ENCODE assay signal across 30 mouse cellular contexts in genomic region chr6:3850146-3850545, GRCm38 (mm10).
DNase-seq lines count a peak whose midpoint lies in the region; ATAC-seq and TF ChIP-seq lines count a peak whose summit lies in the region.
"Had no signal": no experiment of that assay in that cellular context is flagged by ENCODE, and none has a peak within 500 bp of the region (broad histone marks: within the 10 kb centered on the region; RNA-seq: fewer than 3 reads in every experiment).

No protein-coding gene starts in this region.

- no peak overlapping the region for H3K9ac ChIP-seq in MEL (ENCODE audit: control insufficient read depth, low read depth, low read length, poor library complexity, severe bottlenecking)
- H3K9ac ChIP-seq: embryonic facial prominence, embryonic 15.5 days; forebrain, postnatal 0 days; heart, embryonic 13.5 days; hindbrain, embryonic 14.5 days had no signal

- TF ChIP-seq EP300 in MEL (IDR thresholded peaks at IDR 0.05; ENCODE audit: low read depth in 1 of 2, low read length in 2 of 2) = peak in 1 of 2 experiments; percentile 35; a peak in 1 of 4 replicates

- TF ChIP-seq CTCF in MEL (IDR thresholded peaks at IDR 0.05 in 2 of 3, conservative IDR thresholded peaks at IDR 0.05 in 1 of 3; ENCODE audit: control insufficient read depth in 1 of 3, insufficient read depth in 1 of 3, low read depth in 2 of 3, low read length in 3 of 3, poor library complexity in 1 of 3, severe bottlenecking in 1 of 3) = no peak
- TF ChIP-seq CTCF in gastrocnemius, adult 2 months (IDR thresholded peaks at IDR 0.05) = no peak

- no peaks in the 10 kb centered on the region for H3K4me1 ChIP-seq in MEL (ENCODE audit: control insufficient read depth in 1 of 2, insufficient read depth in 2 of 2, low read length in 2 of 2)
- H3K4me1 ChIP-seq: embryonic facial prominence, embryonic 15.5 days; heart, embryonic 10.5 days; heart, embryonic 13.5 days; hindbrain, embryonic 10.5 days had no signal

- TF ChIP-seq RAD21 in MEL (IDR thresholded peaks at IDR 0.05; ENCODE audit: low read depth, low read length) = no peak

- H3K79me2 ChIP-seq in MEL (ENCODE audit: control insufficient read depth, insufficient read depth, low read length, poor library complexity) = no peaks in the 10 kb centered on the region

- H3K4me3 ChIP-seq in MEL (ENCODE audit: control insufficient read depth in 1 of 2, insufficient read depth in 1 of 2, low read depth in 2 of 2, low read length in 2 of 2) = no peak overlapping the region
- no peak overlapping the region for H3K4me3 ChIP-seq in gastrocnemius, adult 2 months
- H3K4me3 ChIP-seq: embryonic facial prominence, embryonic 15.5 days; heart, adult 2 months; heart, embryonic 10.5 days; heart, embryonic 13.5 days; hindbrain, embryonic 10.5 days had no signal

- TF ChIP-seq POLR2A in MEL (IDR thresholded peaks at IDR 0.05; ENCODE audit: control insufficient read depth in 1 of 2, insufficient read depth in 1 of 2, low read depth in 1 of 2, low read length in 2 of 2, poor library complexity in 1 of 2) = no peak

- DNase-seq in 416B (ENCODE audit: low read depth) (peak; percentile 10), MEL (ENCODE audit: low read depth, low spot score) (peak; percentile 25)
- no peak for DNase-seq in heart, postnatal 25 days (ENCODE audit: low spot score)
- no peak for DNase-seq in gastrocnemius, adult 2 months
- DNase-seq in left cerebral cortex, adult 9 months (ENCODE audit: low spot score in 2 of 2) = no peak
- DNase-seq: adrenal gland, adult 2 months; adrenal gland, postnatal 25 days; B cell, adult 2 months; cerebellum, adult 18-20 months; cerebellum, adult 9-10 months; cerebellum, postnatal 14 days; embryo, embryonic 11 days; forebrain, postnatal 0 days; gastrocnemius, postnatal 10 days; gastrocnemius, postnatal 36 days; heart, adult 2 months; heart, postnatal 14 days; kidney, adult 18-20 months; kidney, adult 9 months had no signal

- no peaks in the 10 kb centered on the region for H3K27me3 ChIP-seq in MEL (ENCODE audit: control insufficient read depth in 1 of 2, insufficient read depth in 2 of 2, low read length in 2 of 2)
- H3K27me3 ChIP-seq: embryonic facial prominence, embryonic 15.5 days; heart, embryonic 13.5 days; Patski had no signal

- H3K9me3 ChIP-seq in MEL (replicated peaks; ENCODE audit: insufficient read depth, low read length) = no peaks in the 10 kb centered on the region
- H3K9me3 ChIP-seq: embryonic facial prominence, embryonic 15.5 days had no signal

- H3K36me3 ChIP-seq in MEL (ENCODE audit: control insufficient read depth in 1 of 2, insufficient read depth in 2 of 2, low read length in 2 of 2) = no peaks in the 10 kb centered on the region
- H3K36me3 ChIP-seq: embryonic facial prominence, embryonic 15.5 days; heart, embryonic 10.5 days; heart, embryonic 13.5 days; hindbrain, embryonic 10.5 days had no signal

- no peak overlapping the region for H3K27ac ChIP-seq in MEL (ENCODE audit: control insufficient read depth, low read depth, low read length)
- no peak overlapping the region for H3K27ac ChIP-seq in gastrocnemius, adult 2 months
- H3K27ac ChIP-seq: embryonic facial prominence, embryonic 15.5 days; heart, adult 2 months; heart, embryonic 10.5 days; heart, embryonic 13.5 days; hindbrain, embryonic 10.5 days; hindbrain, embryonic 14.5 days; hindbrain, postnatal 0 days had no signal

- peak; percentile 77 for ATAC-seq in common myeloid progenitor, adult 5-6 weeks (replicated peaks; ENCODE audit: low read depth, poor library complexity, severe bottlenecking)
- ATAC-seq: forebrain, embryonic 14.5 days; forebrain, postnatal 0 days; hindbrain, postnatal 0 days; inflammation-experienced regulatory T-cells, adult 6 months; intestine, embryonic 16.5 days; Patski had no signal

- intact Hi-C loops in heart, postnatal 25 days (cut with DNase I) = no loop called here
- intact Hi-C loops in gastrocnemius, adult 2 months (cut with DNase I) = no loop called here

TF ChIP-seq in MEL, 35 proteins besides CTCF, POLR2A, EP300 and RAD21:
- TF ChIP-seq BHLHE40 (IDR thresholded peaks at IDR 0.05; ENCODE audit: borderline replicate concordance, low read depth, low read length) = peak; percentile 88
- TF ChIP-seq TBP (IDR thresholded peaks at IDR 0.05; ENCODE audit: low read depth, low read length) = no peak
- TF ChIP-seq HCFC1 (IDR thresholded peaks at IDR 0.05; ENCODE audit: low read depth, low read length) = no peak
- no peak for TF ChIP-seq GATA1 (IDR thresholded peaks at IDR 0.05; ENCODE audit: low read depth, low read length)
- TF ChIP-seq MEF2A (IDR thresholded peaks at IDR 0.05; ENCODE audit: extremely low read depth, insufficient replicate concordance, low read depth, low read length, poor library complexity, severe bottlenecking) = no peak
- peak; percentile 45; the same call in 1 of the 2 replicates for TF ChIP-seq MAX (IDR thresholded peaks at IDR 0.05; ENCODE audit: low read length)
- no peak for TF ChIP-seq SIN3A (IDR thresholded peaks at IDR 0.05; ENCODE audit: low read length)
- TF ChIP-seq USF1 (IDR thresholded peaks at IDR 0.05; ENCODE audit: low read depth, low read length) = peak; percentile 70; the same call in 1 of the 2 replicates
- TF ChIP-seq SMC3 (IDR thresholded peaks at IDR 0.05; ENCODE audit: low read depth, low read length) = no peak
- no peak for TF ChIP-seq UBTF (IDR thresholded peaks at IDR 0.05; ENCODE audit: borderline replicate concordance, insufficient read depth, low read depth, low read length)
- TF ChIP-seq POLR2AphosphoS2 (IDR thresholded peaks at IDR 0.05; ENCODE audit: low read length) = no peak
- TF ChIP-seq GABPA (IDR thresholded peaks at IDR 0.05; ENCODE audit: low read depth, low read length) = no peak
- TF ChIP-seq POLR2AphosphoS5 (IDR thresholded peaks at IDR 0.05; ENCODE audit: borderline replicate concordance, low read depth, low read length) = no peak
- no peak for TF ChIP-seq JUND (IDR thresholded peaks at IDR 0.05; ENCODE audit: low read depth, low read length)

Comparison
In these comparisons a context has a peak if more than half of its experiments do, and no peak if none do; other contexts are left out.
1. DNase-seq: peak in 416B (single experiment) and MEL (single experiment); none in heart, postnatal 25 days (single experiment), gastrocnemius, adult 2 months (single experiment) and left cerebral cortex, adult 9 months (0 of 2).